Mouse (Mus musculus): ENCODE results near the gene Gm49321. TPM values are rescaled to one million over a fixed set of nuclear protein-coding genes. Genes with fewer than 3 reads are reported as not detected.

Gm49321 gene
- polyA plus RNA-seq, 1 experiment from 2014 or later = 24.9 TPM

GRCm38 (mm10) chr12:73989594-73989993 lies 52.1 kb downstream of the Gm49321 start:
- Histone ChIP-seq H3K4me3 (replicated peaks; ENCODE audit: low read length) (no peak overlapping the region), H3K9me3 (ENCODE audit: control insufficient read depth, low read length) (no peaks in the 10 kb centered on the region), H3K9ac (replicated peaks; ENCODE audit: low read depth, low read length) (no peak overlapping the region), H3K27me3 (replicated peaks; ENCODE audit: control insufficient read depth, insufficient read depth, low read length) (no peaks in the 10 kb centered on the region), H3K4me2 (ENCODE audit: low read length) (no peak overlapping the region), H3K4me1 (replicated peaks; ENCODE audit: control insufficient read depth, insufficient read depth, low read length) (0 out of 2 replicates have a peak, but pooled peaks cover 2% of the 10 kb centered on the region), H3K27ac (ENCODE audit: low read length) (no peak overlapping the region), H3K36me3 (ENCODE audit: control insufficient read depth, insufficient read depth) (peaks cover 6% of the 10 kb centered on the region; the same call in 1 of the 2 replicates)
- no peak for ATAC-seq

- 11% methylated on average over 12 of the region's 12 CpGs for WGBS
- H3K4me2 ChIP-seq (ENCODE audit: low read length) = peak overlapping the region; percentile 59
- H3K9ac ChIP-seq (replicated peaks; ENCODE audit: low read depth, low read length) = peak overlapping the region; percentile 95
- H3K4me1 ChIP-seq (replicated peaks; ENCODE audit: control insufficient read depth, insufficient read depth, low read length) = peaks cover 14% of the 10 kb centered on the region
- H3K27ac ChIP-seq (ENCODE audit: low read length) = peak overlapping the region; percentile 48
- no peaks in the 10 kb centered on the region; the same call in 1 of the 2 replicates for H3K27me3 ChIP-seq (replicated peaks; ENCODE audit: control insufficient read depth, insufficient read depth, low read length)
- peak overlapping the region; percentile 63 for H3K4me3 ChIP-seq (replicated peaks; ENCODE audit: low read length)
- no peaks in the 10 kb centered on the region for H3K9me3 ChIP-seq (ENCODE audit: control insufficient read depth, low read length)
- H3K36me3 ChIP-seq (ENCODE audit: control insufficient read depth, insufficient read depth) = no peaks in the 10 kb centered on the region
- ATAC-seq = no peak; the same call in 1 of the 2 replicates
Observed at GRCm38 (mm10) chr12:73996906-73997296, 59.4 kb downstream of the Gm49321 start.

- ATAC-seq = peak; percentile 84
- Histone ChIP-seq H3K36me3 (ENCODE audit: control insufficient read depth, insufficient read depth) (no peaks in the 10 kb centered on the region), H3K9me3 (ENCODE audit: control insufficient read depth, low read length) (no peaks in the 10 kb centered on the region), H3K27me3 (replicated peaks; ENCODE audit: control insufficient read depth, insufficient read depth, low read length) (no peaks in the 10 kb centered on the region; the same call in 1 of the 2 replicates), H3K4me1 (replicated peaks; ENCODE audit: control insufficient read depth, insufficient read depth, low read length) (peaks cover 14% of the 10 kb centered on the region), H3K4me3 (replicated peaks; ENCODE audit: low read length) (peak within 1 kb of the TSS; percentile 63), H3K9ac (replicated peaks; ENCODE audit: low read depth, low read length) (peak within 1 kb of the TSS; percentile 95), H3K27ac (ENCODE audit: low read length) (peak within 1 kb of the TSS; percentile 48), H3K4me2 (ENCODE audit: low read length) (peak within 1 kb of the TSS; percentile 59)
- under 1% methylated on average over 62 of the region's 67 CpGs for WGBS
Observed at GRCm38 (mm10) chr12:73997297-73998127, 60.1 kb downstream of the Gm49321 start, which contains the start of gene Syt16. TSS of gene Syt16 (plus strand) at chr12:73997661.

GRCm38 (mm10) chr12:73998128-73998456 lies 60.6 kb downstream of the Gm49321 start:
- no peak for ATAC-seq

GRCm38 (mm10) chr12:74002449-74002848 lies 65.0 kb downstream of the Gm49321 start:
- Histone ChIP-seq H3K9ac (replicated peaks; ENCODE audit: low read depth, low read length) (no peak overlapping the region), H3K27ac (ENCODE audit: low read length) (no peak overlapping the region), H3K4me2 (ENCODE audit: low read length) (no peak overlapping the region), H3K36me3 (ENCODE audit: control insufficient read depth, insufficient read depth) (no peaks in the 10 kb centered on the region), H3K9me3 (ENCODE audit: control insufficient read depth, low read length) (no peaks in the 10 kb centered on the region), H3K4me3 (replicated peaks; ENCODE audit: low read length) (no peak overlapping the region), H3K27me3 (replicated peaks; ENCODE audit: control insufficient read depth, insufficient read depth, low read length) (no peaks in the 10 kb centered on the region; the same call in 1 of the 2 replicates), H3K4me1 (replicated peaks; ENCODE audit: control insufficient read depth, insufficient read depth, low read length) (peaks cover 10% of the 10 kb centered on the region)
- ATAC-seq = no peak
- WGBS = 89% methylated on average over 9 of the region's 9 CpGs

More at GRCm38 (mm10) chr12:73998128-73998456, 60.6 kb downstream of the Gm49321 start:
- H3K9ac ChIP-seq (replicated peaks; ENCODE audit: low read depth, low read length) = peak overlapping the region; percentile 95
- no peaks in the 10 kb centered on the region for H3K36me3 ChIP-seq (ENCODE audit: control insufficient read depth, insufficient read depth)
- peak overlapping the region; percentile 63 for H3K4me3 ChIP-seq (replicated peaks; ENCODE audit: low read length)
- peak overlapping the region; percentile 48 for H3K27ac ChIP-seq (ENCODE audit: low read length)
- 27% methylated on average over 5 of the region's 5 CpGs for WGBS
- no peaks in the 10 kb centered on the region; the same call in 1 of the 2 replicates for H3K27me3 ChIP-seq (replicated peaks; ENCODE audit: control insufficient read depth, insufficient read depth, low read length)
- H3K4me1 ChIP-seq (replicated peaks; ENCODE audit: control insufficient read depth, insufficient read depth, low read length) = peaks cover 14% of the 10 kb centered on the region
- no peaks in the 10 kb centered on the region for H3K9me3 ChIP-seq (ENCODE audit: control insufficient read depth, low read length)
- peak overlapping the region; percentile 59 for H3K4me2 ChIP-seq (ENCODE audit: low read length)

- ATAC-seq = peak; percentile 39; the same call in 1 of the 2 replicates
- no peaks in the 10 kb centered on the region for H3K27me3 ChIP-seq (replicated peaks; ENCODE audit: control insufficient read depth, insufficient read depth, low read length)
- H3K36me3 ChIP-seq (ENCODE audit: control insufficient read depth, insufficient read depth) = no peaks in the 10 kb centered on the region
- H3K27ac ChIP-seq (ENCODE audit: low read length) = no peak overlapping the region
- WGBS = 16% methylated on average over 8 of the region's 8 CpGs
- no peaks in the 10 kb centered on the region for H3K9me3 ChIP-seq (ENCODE audit: control insufficient read depth, low read length)
- no peak overlapping the region for H3K4me2 ChIP-seq (ENCODE audit: low read length)
- no peak overlapping the region for H3K4me3 ChIP-seq (replicated peaks; ENCODE audit: low read length)
- H3K4me1 ChIP-seq (replicated peaks; ENCODE audit: control insufficient read depth, insufficient read depth, low read length) = no peaks in the 10 kb centered on the region
- no peak overlapping the region for H3K9ac ChIP-seq (replicated peaks; ENCODE audit: low read depth, low read length)
Observed at GRCm38 (mm10) chr12:74009448-74009911, 72.0 kb downstream of the Gm49321 start.

- Histone ChIP-seq H3K27ac (ENCODE audit: low read length) (no peak overlapping the region), H3K4me2 (ENCODE audit: low read length) (no peak overlapping the region)
Observed at GRCm38 (mm10) chr12:74013739-74014138, 76.3 kb downstream of the Gm49321 start.

GRCm38 (mm10) chr12:74014739-74015270 lies 77.4 kb downstream of the Gm49321 start:
- WGBS = 63% methylated on average over 7 of the region's 7 CpGs
- no peak overlapping the region for H3K4me3 ChIP-seq (replicated peaks; ENCODE audit: low read length)
- H3K27ac ChIP-seq (ENCODE audit: low read length) = no peak overlapping the region
- H3K4me2 ChIP-seq (ENCODE audit: low read length) = no peak overlapping the region
- ATAC-seq = no peak
- H3K4me1 ChIP-seq (replicated peaks; ENCODE audit: control insufficient read depth, insufficient read depth, low read length) = no peaks in the 10 kb centered on the region
- no peak overlapping the region for H3K9ac ChIP-seq (replicated peaks; ENCODE audit: low read depth, low read length)
- no peaks in the 10 kb centered on the region for H3K27me3 ChIP-seq (replicated peaks; ENCODE audit: control insufficient read depth, insufficient read depth, low read length)
- H3K36me3 ChIP-seq (ENCODE audit: control insufficient read depth, insufficient read depth) = no peaks in the 10 kb centered on the region
- no peaks in the 10 kb centered on the region for H3K9me3 ChIP-seq (ENCODE audit: control insufficient read depth, low read length)

More at GRCm38 (mm10) chr12:74013739-74014138, 76.3 kb downstream of the Gm49321 start:
- 1% methylated on average over 6 of the region's 6 CpGs for WGBS
- no peak overlapping the region for H3K9ac ChIP-seq (replicated peaks; ENCODE audit: low read depth, low read length)
- ATAC-seq = peak; percentile 82
- no peaks in the 10 kb centered on the region for H3K27me3 ChIP-seq (replicated peaks; ENCODE audit: control insufficient read depth, insufficient read depth, low read length)
- H3K4me3 ChIP-seq (replicated peaks; ENCODE audit: low read length) = no peak overlapping the region
- no peaks in the 10 kb centered on the region for H3K36me3 ChIP-seq (ENCODE audit: control insufficient read depth, insufficient read depth)
- no peaks in the 10 kb centered on the region for H3K9me3 ChIP-seq (ENCODE audit: control insufficient read depth, low read length)
- H3K4me1 ChIP-seq (replicated peaks; ENCODE audit: control insufficient read depth, insufficient read depth, low read length) = no peaks in the 10 kb centered on the region

GRCm38 (mm10) chr12:74015491-74015890 lies 78.0 kb downstream of the Gm49321 start:
- H3K4me1 ChIP-seq (replicated peaks; ENCODE audit: control insufficient read depth, insufficient read depth, low read length) = no peaks in the 10 kb centered on the region
- H3K4me3 ChIP-seq (replicated peaks; ENCODE audit: low read length) = no peak overlapping the region
- ATAC-seq = no peak
- H3K27me3 ChIP-seq (replicated peaks; ENCODE audit: control insufficient read depth, insufficient read depth, low read length) = no peaks in the 10 kb centered on the region
- H3K36me3 ChIP-seq (ENCODE audit: control insufficient read depth, insufficient read depth) = no peaks in the 10 kb centered on the region
- no peak overlapping the region for H3K9ac ChIP-seq (replicated peaks; ENCODE audit: low read depth, low read length)
- no peak overlapping the region for H3K27ac ChIP-seq (ENCODE audit: low read length)
- H3K4me2 ChIP-seq (ENCODE audit: low read length) = no peak overlapping the region
- WGBS = 85% methylated on average over 5 of the region's 5 CpGs
- no peaks in the 10 kb centered on the region for H3K9me3 ChIP-seq (ENCODE audit: control insufficient read depth, low read length)

Data from forebrain, embryonic 16.5 days (tissue).